Mouse (Mus musculus): ENCODE data around the gene Dnajc11. TPM values are rescaled to one million over a fixed set of nuclear protein-coding genes. Genes with fewer than 3 reads are reported as not detected.
A peak's percentile ranks its signal among the peaks of the same experiment; 100 is the strongest.

Gene Dnajc11
- polyA plus RNA-seq (2016; fragmentation: Nextera tagmentation; extraction: Ambion mirVana) = 84.4 and 89.8 TPM in 2 replicates

DNA sequence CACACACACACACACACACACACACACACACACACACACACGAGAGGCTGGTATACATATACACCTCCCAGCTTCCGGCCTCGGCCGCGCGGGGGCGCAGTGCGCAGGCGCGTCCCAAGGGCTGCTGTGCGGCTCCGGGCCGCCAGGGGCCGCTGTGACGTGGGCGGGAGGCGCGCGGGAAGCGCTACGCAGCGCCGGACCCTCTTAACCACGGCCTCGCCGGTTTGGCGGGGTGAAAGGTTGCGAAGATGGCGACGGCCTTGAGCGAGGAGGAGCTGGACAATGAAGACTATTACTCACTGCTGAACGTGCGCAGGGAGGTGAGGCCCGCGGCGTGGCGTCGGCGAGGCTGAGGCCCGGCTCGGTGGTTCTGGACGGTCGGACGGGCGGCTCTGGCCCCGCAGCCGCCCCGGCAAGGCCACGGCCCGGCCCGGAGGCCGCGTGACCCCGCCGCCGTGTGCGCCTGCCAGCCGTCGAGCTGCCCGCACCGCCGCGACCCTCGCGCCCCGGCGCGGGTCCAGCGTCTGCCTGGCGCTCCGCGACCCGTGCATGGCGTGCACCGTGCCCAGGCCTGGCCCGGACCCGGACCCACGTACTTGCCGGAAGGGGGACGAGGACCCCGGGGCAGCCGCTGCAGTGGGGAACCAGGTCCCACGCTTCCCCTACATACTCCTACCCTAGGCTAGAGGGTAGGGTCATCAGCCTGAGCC is at the start of gene Dnajc11:
Gene Dnajc11, plus strand, starts transcription at position 187 of the 710 bp plus-strand sequence.
- 0 out of 2 replicates have a peak, but pooled peaks cover 6% of the 10 kb centered on the region for H3K27me3 ChIP-seq
- WGBS = under 1% methylated on average over 75 of the region's 83 CpGs
- ATAC-seq (ENCODE audit: low FRiP score, low read depth) = peak; percentile 94
- peak within 1 kb of the TSS; percentile 99 for H3K4me2 ChIP-seq (replicated peaks)
- peak within 1 kb of the TSS; percentile 60; the same call in 1 of the 2 replicates for H3K27ac ChIP-seq (replicated peaks)
- no peaks in the 10 kb centered on the region for H3K9me3 ChIP-seq
- H3K4me3 ChIP-seq = peak within 1 kb of the TSS; percentile 99
- peaks cover 17% of the 10 kb centered on the region for H3K4me1 ChIP-seq
- peak within 1 kb of the TSS; percentile 93 for H3K9ac ChIP-seq (replicated peaks)
- no peaks in the 10 kb centered on the region for H3K36me3 ChIP-seq

DNA sequence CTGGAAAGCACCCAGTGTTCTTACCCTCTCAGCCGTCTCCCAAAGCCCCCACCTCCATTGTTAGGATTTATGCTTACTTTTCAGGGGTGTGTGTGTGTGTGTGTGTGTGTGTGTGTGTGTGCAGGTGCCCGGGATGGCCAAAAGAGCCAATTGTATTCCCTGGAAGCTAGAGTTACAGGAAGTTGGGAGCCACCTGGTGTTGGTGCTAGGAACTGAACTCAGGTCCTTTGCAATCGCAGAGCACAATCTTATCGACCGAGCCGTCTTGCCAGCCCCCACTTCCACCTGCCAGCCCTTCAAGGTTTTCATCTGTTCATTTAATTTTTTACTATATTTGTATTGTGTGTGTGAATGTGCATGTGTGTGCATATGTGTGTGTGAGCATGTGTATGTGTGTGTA is 40.2 kb upstream of the Dnajc11 start:
- no peaks in the 10 kb centered on the region for H3K36me3 ChIP-seq
- no peak overlapping the region for H3K4me3 ChIP-seq
- H3K27ac ChIP-seq (replicated peaks) = no peak overlapping the region
- no peaks in the 10 kb centered on the region for H3K9me3 ChIP-seq
- H3K4me2 ChIP-seq (replicated peaks) = no peak overlapping the region
- H3K4me1 ChIP-seq = no peaks in the 10 kb centered on the region
- H3K27me3 ChIP-seq = no peaks in the 10 kb centered on the region; the same call in 1 of the 2 replicates
- H3K9ac ChIP-seq (replicated peaks) = no peak overlapping the region
- no peak for ATAC-seq (ENCODE audit: low FRiP score, low read depth)
- WGBS = 80% methylated on average over 6 of the region's 6 CpGs

DNA sequence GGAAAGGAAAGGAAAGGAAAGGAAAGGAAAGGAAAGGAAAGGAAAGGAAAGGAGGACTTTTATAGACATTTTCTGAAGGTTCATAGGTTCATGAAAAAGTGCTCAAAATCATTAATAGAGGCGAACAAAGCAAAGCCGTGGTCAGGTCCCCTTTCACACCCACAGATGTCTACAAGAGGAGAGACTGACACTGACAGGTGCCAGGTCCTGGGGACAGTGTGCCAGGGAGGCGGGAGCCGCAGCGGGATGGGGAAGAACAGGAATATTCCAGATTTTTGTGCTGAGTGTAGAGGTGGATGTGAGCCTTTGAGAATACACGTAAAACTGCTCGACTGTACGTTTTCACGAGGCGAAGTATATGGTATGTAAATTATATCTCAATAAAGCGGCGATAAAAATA is 38.6 kb upstream of the Dnajc11 start:
- WGBS = 92% methylated on average over 12 of the region's 12 CpGs

DNA sequence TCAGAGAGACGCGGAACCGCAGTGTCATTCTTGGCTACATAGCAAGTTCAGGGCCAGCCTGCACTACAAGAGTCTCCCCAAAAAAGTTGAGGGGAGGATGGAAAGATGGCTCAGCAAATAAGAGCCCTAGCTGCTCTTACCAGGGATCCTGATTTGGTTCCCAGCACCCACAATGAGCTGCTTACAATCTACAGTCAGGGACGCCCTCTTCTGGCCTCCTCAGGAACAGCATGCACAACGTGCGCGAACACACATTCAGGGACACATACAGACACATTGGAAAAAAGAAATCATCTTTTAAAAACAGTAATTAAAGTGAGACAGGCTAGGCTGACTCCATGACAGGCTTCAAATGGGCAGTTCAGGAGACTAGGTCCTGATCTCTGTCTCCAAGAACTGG is 37.9 kb upstream of the Dnajc11 start:
- Histone ChIP-seq H3K4me1 (no peaks in the 10 kb centered on the region), H3K4me3 (no peak overlapping the region), H3K4me2 (replicated peaks) (no peak overlapping the region), H3K27ac (replicated peaks) (no peak overlapping the region), H3K36me3 (no peaks in the 10 kb centered on the region), H3K9ac (replicated peaks) (no peak overlapping the region), H3K27me3 (no peaks in the 10 kb centered on the region), H3K9me3 (no peaks in the 10 kb centered on the region)
- ATAC-seq (ENCODE audit: low FRiP score, low read depth) = no peak
- 92% methylated on average over 7 of the region's 7 CpGs for WGBS

More for the DNA sequence above, 38.6 kb upstream of the Dnajc11 start:
- ATAC-seq (ENCODE audit: low FRiP score, low read depth) = no peak
- H3K27ac ChIP-seq (replicated peaks) = no peak overlapping the region
- no peak overlapping the region for H3K9ac ChIP-seq (replicated peaks)
- H3K9me3 ChIP-seq = no peaks in the 10 kb centered on the region
- no peaks in the 10 kb centered on the region for H3K4me1 ChIP-seq
- no peaks in the 10 kb centered on the region for H3K36me3 ChIP-seq
- H3K4me2 ChIP-seq (replicated peaks) = no peak overlapping the region
- no peaks in the 10 kb centered on the region; the same call in 1 of the 2 replicates for H3K27me3 ChIP-seq
- H3K4me3 ChIP-seq = no peak overlapping the region

DNA sequence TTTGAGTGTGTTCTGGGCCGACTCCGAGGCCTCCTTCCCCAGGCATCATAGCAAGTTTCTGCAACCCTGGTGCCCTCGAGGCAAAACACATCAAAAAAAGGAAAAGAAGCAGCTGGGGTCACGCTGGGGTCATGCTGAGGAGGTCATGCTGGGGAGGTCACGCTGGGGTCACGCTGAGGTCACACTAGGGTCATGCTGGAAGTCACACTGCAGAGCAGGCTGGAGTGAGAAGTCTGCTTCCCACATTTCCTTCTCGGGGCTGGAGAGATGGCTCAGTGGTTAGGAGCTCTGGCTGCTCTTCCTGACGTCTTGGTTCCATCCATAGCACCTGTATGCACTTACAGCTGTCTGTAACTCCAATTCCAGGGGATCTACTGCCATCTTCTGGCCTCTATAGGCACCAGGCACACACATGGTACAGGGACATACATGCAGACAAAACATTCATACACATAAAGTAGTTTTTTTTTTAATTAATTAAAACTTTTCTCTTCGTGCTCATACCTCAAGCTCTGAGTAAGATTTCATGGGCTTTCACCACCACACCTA is 36.3 kb upstream of the Dnajc11 start:
- Histone ChIP-seq H3K27me3 (no peaks in the 10 kb centered on the region), H3K4me3 (no peak overlapping the region)
- no peak for ATAC-seq (ENCODE audit: low FRiP score, low read depth)

DNA sequence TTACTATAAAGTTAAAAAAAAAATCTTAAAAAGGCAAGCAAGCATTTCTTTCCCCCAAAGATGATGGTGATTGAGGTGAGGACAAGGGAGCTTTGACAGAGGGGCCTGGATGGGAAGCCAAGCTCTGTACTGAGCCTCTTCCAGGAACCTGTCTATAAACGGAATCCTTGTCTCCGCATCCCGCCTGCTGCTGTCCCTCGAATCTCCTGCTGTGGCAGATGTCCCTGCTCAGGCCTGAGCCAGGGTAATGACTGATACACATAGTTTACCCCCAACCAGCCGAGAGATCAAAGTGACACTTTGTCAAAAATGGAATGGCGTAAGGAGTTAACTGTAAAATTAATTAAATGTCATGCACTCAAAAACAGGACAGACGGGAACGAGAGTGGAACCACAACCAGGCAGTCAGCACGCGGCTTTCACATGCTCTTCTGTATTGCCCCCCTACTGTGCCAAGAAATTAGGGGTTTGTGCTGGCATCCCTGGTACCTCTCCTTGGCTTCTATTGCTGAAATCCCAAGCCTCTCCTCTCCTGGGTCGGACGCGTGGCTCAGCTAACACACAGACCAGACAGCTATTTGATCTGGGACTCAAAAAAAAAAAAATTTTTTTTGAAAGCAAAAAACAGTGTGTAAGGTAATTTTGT is 34.8 kb upstream of the Dnajc11 start:
- no peak overlapping the region for H3K27ac ChIP-seq (replicated peaks)
- no peak for ATAC-seq (ENCODE audit: low FRiP score, low read depth)
- 67% methylated on average over 13 of the region's 13 CpGs for WGBS
- H3K36me3 ChIP-seq = no peaks in the 10 kb centered on the region
- H3K9ac ChIP-seq (replicated peaks) = no peak overlapping the region
- no peaks in the 10 kb centered on the region for H3K4me1 ChIP-seq
- no peaks in the 10 kb centered on the region for H3K9me3 ChIP-seq
- peaks cover 6% of the 10 kb centered on the region; the same call in 1 of the 2 replicates for H3K27me3 ChIP-seq
- no peak overlapping the region for H3K4me3 ChIP-seq
- H3K4me2 ChIP-seq (replicated peaks) = no peak overlapping the region

More for the DNA sequence above, 36.3 kb upstream of the Dnajc11 start:
- Histone ChIP-seq H3K27ac (replicated peaks) (no peak overlapping the region), H3K36me3 (no peaks in the 10 kb centered on the region), H3K9me3 (no peaks in the 10 kb centered on the region), H3K4me2 (replicated peaks) (no peak overlapping the region), H3K9ac (replicated peaks) (no peak overlapping the region), H3K4me1 (no peaks in the 10 kb centered on the region)
- 61% methylated on average over 9 of the region's 9 CpGs for WGBS

DNA sequence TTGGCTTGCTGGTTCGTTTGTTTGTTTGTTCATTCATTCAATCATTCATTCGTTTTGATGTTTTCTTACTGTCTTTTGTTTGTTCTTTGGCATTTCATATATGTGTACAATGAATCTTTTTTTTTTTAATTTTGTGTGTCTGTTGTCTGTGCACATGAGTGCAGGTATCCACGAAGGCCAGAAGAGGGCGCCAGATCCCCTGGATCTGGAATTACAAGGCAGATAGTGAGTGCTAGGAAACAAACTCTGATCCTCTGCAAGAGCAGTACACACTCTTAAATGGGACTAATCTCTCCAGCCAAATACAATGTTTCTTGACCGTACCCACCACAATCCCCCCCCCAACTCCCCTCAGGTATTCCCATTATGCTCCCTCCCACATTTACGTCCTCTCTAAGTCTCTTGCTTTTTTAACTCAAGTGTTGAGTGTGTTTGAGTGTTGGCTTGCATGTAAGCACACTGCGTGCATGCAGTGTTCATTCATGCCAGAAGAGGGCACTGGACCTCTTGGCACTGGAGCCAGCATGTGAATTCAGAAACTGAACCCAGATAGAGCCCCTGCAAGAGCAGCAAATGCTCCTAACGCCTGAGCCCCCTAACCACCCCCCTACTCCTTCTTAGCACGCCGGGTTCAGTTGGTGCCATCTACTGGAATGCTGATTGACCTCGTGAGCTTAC is 33.6 kb upstream of the Dnajc11 start:
- no peak for ATAC-seq (ENCODE audit: low FRiP score, low read depth)
- 75% methylated on average over 11 of the region's 11 CpGs for WGBS
- Histone ChIP-seq H3K4me1 (no peaks in the 10 kb centered on the region), H3K9me3 (no peaks in the 10 kb centered on the region), H3K27ac (replicated peaks) (no peak overlapping the region), H3K9ac (replicated peaks) (no peak overlapping the region), H3K36me3 (no peaks in the 10 kb centered on the region), H3K4me2 (replicated peaks) (no peak overlapping the region), H3K4me3 (no peak overlapping the region), H3K27me3 (peaks cover 6% of the 10 kb centered on the region; the same call in 1 of the 2 replicates)

DNA sequence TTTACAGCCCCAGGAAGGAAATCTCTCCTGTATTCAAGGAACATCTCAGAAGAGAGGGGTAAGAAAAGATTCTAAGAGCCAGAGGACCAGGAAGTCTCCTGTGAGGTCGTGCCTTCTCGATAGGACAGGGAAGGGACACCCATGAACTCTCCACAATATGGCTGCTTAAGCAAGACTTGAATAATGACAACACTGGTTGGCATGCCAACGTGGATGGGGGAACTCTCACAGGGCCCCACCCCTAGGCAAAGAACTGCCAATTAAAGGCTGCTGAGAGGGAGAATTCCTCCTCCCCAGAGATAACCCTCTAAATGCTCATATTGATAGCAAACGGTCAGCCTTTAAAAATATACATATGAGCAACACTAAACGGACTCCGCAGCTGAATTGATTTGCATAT is 32.8 kb upstream of the Dnajc11 start:
- 72% methylated on average over 6 of the region's 6 CpGs for WGBS

DNA sequence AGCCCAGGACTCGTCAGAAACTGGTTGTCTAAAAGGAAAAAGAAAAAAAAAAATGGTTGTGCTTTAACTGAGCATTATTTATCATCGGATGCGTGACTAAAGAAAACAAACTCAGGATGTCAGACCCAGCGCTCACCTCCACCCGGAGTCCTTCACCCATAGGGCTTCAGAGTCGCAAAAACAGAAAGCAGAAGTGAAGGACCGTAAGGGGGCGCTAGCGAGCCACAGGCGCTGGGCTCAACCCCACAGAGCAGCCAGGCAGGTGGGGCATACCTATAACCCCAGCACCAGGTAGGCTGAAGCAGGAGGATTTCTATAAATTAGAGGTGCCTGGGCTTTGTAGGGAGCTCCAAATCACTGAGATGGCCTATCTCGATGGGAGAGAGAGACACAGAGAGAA is 32.1 kb upstream of the Dnajc11 start:
- peaks cover 11% of the 10 kb centered on the region for H3K27me3 ChIP-seq
- 69% methylated on average over 11 of the region's 11 CpGs for WGBS
- H3K4me2 ChIP-seq (replicated peaks) = no peak overlapping the region
- H3K36me3 ChIP-seq = no peaks in the 10 kb centered on the region
- peaks cover 7% of the 10 kb centered on the region for H3K4me1 ChIP-seq
- H3K9ac ChIP-seq (replicated peaks) = no peak overlapping the region
- H3K9me3 ChIP-seq = no peaks in the 10 kb centered on the region
- H3K27ac ChIP-seq (replicated peaks) = no peak overlapping the region
- ATAC-seq (ENCODE audit: low FRiP score, low read depth) = no peak
- H3K4me3 ChIP-seq = no peak overlapping the region

More for the DNA sequence above, 32.8 kb upstream of the Dnajc11 start:
- no peak overlapping the region for H3K27ac ChIP-seq (replicated peaks)
- H3K36me3 ChIP-seq = no peaks in the 10 kb centered on the region
- ATAC-seq (ENCODE audit: low FRiP score, low read depth) = no peak
- H3K9ac ChIP-seq (replicated peaks) = no peak overlapping the region
- no peaks in the 10 kb centered on the region for H3K9me3 ChIP-seq
- no peak overlapping the region for H3K4me3 ChIP-seq
- H3K27me3 ChIP-seq = peaks cover 11% of the 10 kb centered on the region
- H3K4me2 ChIP-seq (replicated peaks) = no peak overlapping the region
- 0 out of 2 replicates have a peak, but pooled peaks cover 1% of the 10 kb centered on the region for H3K4me1 ChIP-seq

DNA sequence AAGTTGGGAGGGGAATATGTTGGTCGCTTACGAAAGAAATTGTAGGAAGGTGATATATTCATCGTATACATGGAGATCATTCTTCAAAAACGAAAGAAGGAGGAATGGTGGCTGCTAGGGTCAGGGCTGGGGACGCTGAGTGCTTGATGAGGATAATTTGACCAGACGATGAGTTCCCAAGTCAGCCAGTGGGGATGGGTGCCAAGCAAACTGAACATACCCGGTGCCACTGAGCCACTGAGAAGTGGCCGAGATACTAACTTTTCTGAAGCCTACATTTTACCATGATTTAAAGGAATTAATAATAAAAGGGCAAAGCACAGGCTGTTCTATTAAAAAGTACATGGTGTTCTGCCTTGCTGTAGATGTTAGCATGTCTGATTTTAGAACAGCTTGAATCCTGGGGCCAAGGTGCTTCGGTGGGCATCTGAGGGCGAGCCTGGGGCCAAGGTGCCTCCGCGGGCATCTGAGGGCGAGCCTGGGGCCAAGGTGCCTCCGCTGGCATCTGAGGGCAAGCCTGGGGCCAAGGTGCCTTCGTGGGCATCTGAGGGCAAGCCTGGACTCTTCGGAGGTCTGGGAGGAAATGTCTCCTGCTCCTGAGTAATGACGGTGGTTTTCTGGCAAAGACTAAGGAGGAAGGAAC is 31.3 kb upstream of the Dnajc11 start:
- Histone ChIP-seq H3K9ac (replicated peaks) (no peak overlapping the region), H3K36me3 (no peaks in the 10 kb centered on the region), H3K9me3 (no peaks in the 10 kb centered on the region), H3K4me3 (no peak overlapping the region), H3K4me2 (replicated peaks) (no peak overlapping the region), H3K4me1 (peaks cover 13% of the 10 kb centered on the region), H3K27me3 (peaks cover 13% of the 10 kb centered on the region), H3K27ac (replicated peaks) (no peak overlapping the region)
- 84% methylated on average over 17 of the region's 17 CpGs for WGBS
- no peak for ATAC-seq (ENCODE audit: low FRiP score, low read depth)

DNA sequence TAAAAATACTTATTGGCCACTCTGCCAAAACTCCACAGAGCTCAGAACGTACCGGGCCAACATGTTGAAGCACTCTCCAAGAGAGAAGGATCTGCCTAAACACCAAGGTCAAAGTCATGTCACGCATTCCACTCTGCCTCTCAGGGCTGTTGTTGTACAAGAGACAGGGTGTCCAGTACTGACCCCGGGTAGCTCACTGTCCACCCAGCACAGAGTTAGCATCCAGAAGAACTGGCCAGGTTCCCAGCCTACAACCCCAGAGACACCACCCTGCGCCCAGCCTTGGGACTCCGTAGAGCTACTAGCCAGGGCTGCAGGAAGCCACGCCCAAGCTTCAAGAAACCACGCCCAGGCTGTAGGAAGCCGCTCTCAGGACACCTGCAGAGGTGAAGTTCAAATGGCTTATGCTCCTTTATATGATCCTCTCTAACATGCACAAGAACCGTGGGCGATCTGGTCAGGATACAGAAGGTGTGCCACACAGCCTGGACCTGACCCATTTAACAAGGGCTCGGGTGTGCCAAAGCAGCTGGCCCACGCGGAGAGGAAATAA is 30.7 kb upstream of the Dnajc11 start:
- Histone ChIP-seq H3K9me3 (no peaks in the 10 kb centered on the region), H3K9ac (replicated peaks) (no peak overlapping the region), H3K27me3 (peaks cover 16% of the 10 kb centered on the region), H3K36me3 (no peaks in the 10 kb centered on the region), H3K4me1 (peaks cover 13% of the 10 kb centered on the region), H3K4me2 (replicated peaks) (no peak overlapping the region), H3K27ac (replicated peaks) (no peak overlapping the region), H3K4me3 (no peak overlapping the region)
- WGBS = 65% methylated on average over 14 of the region's 14 CpGs
- ATAC-seq (ENCODE audit: low FRiP score, low read depth) = no peak

Measured in midbrain, embryonic 12.5 days (tissue).